Mouse (Mus musculus): ENCODE results near the gene Cfap65. TPM values are rescaled to one million over a fixed set of nuclear protein-coding genes. Genes with fewer than 3 reads are reported as not detected.

Gene Cfap65
- total RNA-seq (2023): not detected

GRCm38 (mm10) chr1:74935402-74935801 lies at the start of gene Cfap65:
Gene Cfap65 (minus strand): TSS chr1:74935599.

GRCm38 (mm10) chr1:74951556-74952210 lies 16.3 kb upstream of the Cfap65 start, which contains the start of gene Ihh:
Gene Ihh (minus strand): TSS chr1:74951672.

DNA sequence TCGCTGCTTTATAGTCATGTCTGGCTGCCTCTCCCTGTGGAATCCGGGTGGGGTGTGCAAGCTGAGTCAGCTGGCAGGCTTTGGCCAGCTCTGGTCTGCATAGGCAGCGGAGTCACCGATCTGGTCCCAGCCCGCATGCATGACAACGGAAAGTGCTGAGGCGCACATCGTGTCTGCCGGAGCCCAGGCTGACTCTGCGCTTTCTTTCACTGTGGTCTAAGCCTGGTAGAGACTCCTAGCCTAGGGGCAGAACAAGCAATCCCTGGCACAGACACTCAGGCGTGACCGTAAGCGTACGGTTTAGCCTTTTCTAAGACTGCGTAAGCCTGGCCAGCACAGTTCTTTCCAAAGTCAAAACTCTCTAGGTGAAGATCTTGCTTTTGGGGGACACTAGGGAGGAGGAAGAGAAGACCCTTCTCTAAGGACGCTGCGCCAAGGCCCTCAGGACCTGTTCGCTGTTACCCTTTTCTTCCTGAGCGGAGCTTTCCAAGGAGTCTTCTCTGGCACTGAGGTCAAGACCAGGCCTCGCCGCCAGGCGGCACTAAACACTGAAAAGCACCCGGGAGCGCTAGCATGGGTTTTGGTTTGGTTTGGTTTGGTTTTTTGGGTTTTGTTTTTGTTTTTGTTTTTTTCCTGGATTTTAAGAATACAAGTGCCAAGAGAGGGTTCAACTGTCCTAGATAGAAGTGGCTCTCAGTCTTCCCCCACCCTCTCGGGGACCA lies 42.1 kb downstream of the Cfap65 start, which contains the start of gene Cryba2:
Cryba2 (minus strand) TSS at position 10 of the 722 bp plus-strand sequence.

DNA sequence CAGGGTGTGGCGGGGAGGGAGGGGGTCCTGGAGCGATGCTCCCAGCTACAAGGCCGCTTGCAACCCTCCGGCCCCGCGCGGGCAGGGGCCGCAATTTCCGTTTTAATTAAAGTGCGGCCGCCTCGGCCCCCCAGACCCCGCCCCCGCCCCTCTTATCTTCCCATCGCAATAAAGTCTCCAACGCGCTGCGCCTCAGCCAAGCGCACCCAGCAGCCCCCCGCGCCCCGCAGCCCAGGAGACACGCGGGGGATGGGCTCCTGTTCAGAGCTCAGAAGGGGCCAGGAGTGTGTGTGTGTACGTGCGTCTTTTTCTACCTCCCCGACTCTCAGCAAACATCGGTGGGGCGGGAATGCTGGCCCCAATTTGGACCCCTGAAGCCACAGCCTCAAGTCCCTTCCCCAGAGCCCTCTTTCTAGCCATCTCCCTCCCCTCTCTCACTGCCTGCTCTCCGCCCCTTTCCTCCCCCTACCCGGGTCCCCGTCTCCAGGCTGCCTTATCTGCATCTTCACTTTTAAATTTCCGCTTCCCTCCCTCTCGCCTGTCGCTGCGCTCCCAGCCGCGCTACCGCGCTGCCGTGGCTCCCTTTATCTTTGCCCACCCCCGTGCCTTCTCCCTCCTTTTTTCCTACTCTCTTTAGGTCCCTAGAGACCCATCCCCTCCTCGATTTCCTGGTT lies 49.9 kb downstream of the Cfap65 start, which contains the start of gene Fev:
Fev (minus strand) TSS at position 51 of the 674 bp plus-strand sequence.

GRCm38 (mm10) chr1:74854306-74855056 lies 80.9 kb downstream of the Cfap65 start, which contains the start of gene Cdk5r2:
Gene Cdk5r2 (plus strand): TSS chr1:74854934.

Other genes starting within 250 kb of the Cfap65 start
- gene Cyp27a1, start 222.0 kb downstream of the Cfap65 start, total RNA-seq (2023): 100 to 1,000 TPM; 183 to 203 TPM
- gene Prkag3, start 186.4 kb downstream of the Cfap65 start, total RNA-seq (2023): not detected
- gene Wnt6, start 163.7 kb downstream of the Cfap65 start, total RNA-seq (2023): 1 to 10 TPM; 3.7 to 6.5 TPM
- not detected for gene Wnt10a, start 144.1 kb downstream of the Cfap65 start, total RNA-seq (2023)
- not detected for gene Cdk5r2, start 80.7 kb downstream of the Cfap65 start, total RNA-seq (2023)
- not detected for gene Fev, start 50.2 kb downstream of the Cfap65 start, total RNA-seq (2023)
- gene Cryba2, start 42.5 kb downstream of the Cfap65 start, total RNA-seq (2023): not detected
- under 1 TPM; 0.33 to 0.42 TPM for gene Ihh, start 16.1 kb upstream of the Cfap65 start, total RNA-seq (2023)
- gene Nhej1, start 189.6 kb upstream of the Cfap65 start, total RNA-seq (2023): 1 to 10 TPM; 4.4 to 4.8 TPM
- 1 to 10 TPM; 1.2 TPM for gene Slc23a3, start 198.3 kb upstream of the Cfap65 start, total RNA-seq (2023)
- 100 to 1,000 TPM; 115 to 119 TPM for gene Cnppd1, start 207.1 kb upstream of the Cfap65 start, total RNA-seq (2023)
- gene Retreg2, start 207.2 kb upstream of the Cfap65 start, total RNA-seq (2023): 10 to 100 TPM; 66.3 to 67.3 TPM
- gene Zfand2b, start 233.0 kb upstream of the Cfap65 start, total RNA-seq (2023): 10 to 100 TPM; 46.1 to 59.1 TPM
- gene Abcb6, start 244.8 kb upstream of the Cfap65 start, total RNA-seq (2023): 1 to 10 TPM; 3.4 to 4.9 TPM

All from monocyte, adult 59 days (primary cell).